Mouse (Mus musculus) lung, postnatal 0 days (tissue): ENCODE measurements around the gene Ankrd23.

Experiments used
- CTCF ChIP-seq: IDR thresholded peaks from 2 replicates; pipeline ENCODE4 v1.5.1; 2016; ENCODE audit warnings: antibody characterized with exemption, mild to moderate bottlenecking
- EP300 ChIP-seq: IDR thresholded peaks from 2 replicates; pipeline ENCODE4 v1.6.1; 2016; ENCODE audit warnings: antibody characterized with exemption, mild to moderate bottlenecking, control low read depth

- TF ChIP-seq EP300: no peak
- TF ChIP-seq CTCF: no peak
Observed at GRCm38 (mm10) chr1:36562388-36562787, 25.7 kb upstream of the Ankrd23 start.
